Mouse (Mus musculus) liver, postnatal 0 days (tissue): ENCODE data around the gene Tmbim7.

ENCODE experiments used
- CTCF ChIP-seq: sonication (generic); IDR thresholded peaks from 2 replicates; pipeline ENCODE4 v1.5.1; 2016; ENCODE audit warnings: antibody characterized with exemption, low read depth
- EP300 ChIP-seq: IDR thresholded peaks from 2 replicates; pipeline ENCODE4 v1.6.1; 2016; ENCODE audit warnings: antibody characterized with exemption, low read depth, mild to moderate bottlenecking

- TF ChIP-seq EP300 = no peak
- no peak for TF ChIP-seq CTCF
Observed at GRCm38 (mm10) chr5:3648206-3648848, 2.7 kb upstream of the Tmbim7 start.
